In genomic region chr13:54055448-54055861, GRCm38 (mm10) we compare ENCODE assay signal across 8 mouse cellular contexts. TPM values are rescaled to one million over a fixed set of nuclear protein-coding genes. Genes with fewer than 3 reads are reported as not detected.
DNase-seq lines count a peak whose midpoint lies in the region; ATAC-seq and TF ChIP-seq lines count a peak whose summit lies in the region.

Gene Drd1, minus strand, starts transcription at chr13:54055705.

- no peaks in the 10 kb centered on the region for H3K79me2 ChIP-seq in C2C12 (ENCODE audit: control insufficient read depth, insufficient read depth)

- H3K9me3 ChIP-seq in forebrain, embryonic 11.5 days (ENCODE audit: control insufficient read depth, low read length): no peaks in the 10 kb centered on the region
- H3K9me3 ChIP-seq in heart, postnatal 0 days (replicated peaks; ENCODE audit: control insufficient read depth, low read length): no peaks in the 10 kb centered on the region
- H3K9me3 ChIP-seq in liver, postnatal 0 days (ENCODE audit: low read length): no peaks in the 10 kb centered on the region
- H3K9me3 ChIP-seq in neural tube, embryonic 14.5 days (ENCODE audit: control insufficient read depth, low read length): no peaks in the 10 kb centered on the region

- peak; percentile 68 for DNase-seq in brain, adult 2 months (ENCODE audit: low read depth, low spot score)
- peak; percentile 88 for DNase-seq in forebrain, embryonic 11.5 days (ENCODE audit: low spot score)
- peak; percentile 34 for DNase-seq in heart, postnatal 0 days (ENCODE audit: low spot score)
- DNase-seq in layer of hippocampus, adult 2 months (ENCODE audit: low spot score in 2 of 2): peak; percentile 73 to 84
- DNase-seq in liver, postnatal 0 days: peak; percentile 67
- peak; percentile 38 to 52 for DNase-seq in thymus, adult 18-20 months

- peaks cover 62% of the 10 kb centered on the region for H3K27me3 ChIP-seq in C2C12 (ENCODE audit: control insufficient read depth, insufficient read depth, insufficient read length)
- H3K27me3 ChIP-seq in forebrain, embryonic 11.5 days (ENCODE audit: control insufficient read depth, insufficient read depth, low read length): peaks cover 14% of the 10 kb centered on the region
- H3K27me3 ChIP-seq in heart, postnatal 0 days (ENCODE audit: control insufficient read depth, insufficient read depth, low read length): peaks cover 21% of the 10 kb centered on the region
- H3K27me3 ChIP-seq in liver, postnatal 0 days (ENCODE audit: insufficient read depth, low read length): peaks cover 20% of the 10 kb centered on the region
- 0 out of 2 replicates have a peak, but pooled peaks cover 2% of the 10 kb centered on the region for H3K27me3 ChIP-seq in neural tube, embryonic 14.5 days (ENCODE audit: control insufficient read depth, insufficient read depth, low read length)

- H3K36me3 ChIP-seq in C2C12 (ENCODE audit: control insufficient read depth, insufficient read depth): no peaks in the 10 kb centered on the region
- no peaks in the 10 kb centered on the region for H3K36me3 ChIP-seq in forebrain, embryonic 11.5 days (ENCODE audit: control insufficient read depth, insufficient read depth, low read length)
- H3K36me3 ChIP-seq in heart, postnatal 0 days (replicated peaks; ENCODE audit: control insufficient read depth, insufficient read depth, low read length): no peaks in the 10 kb centered on the region
- no peaks in the 10 kb centered on the region for H3K36me3 ChIP-seq in liver, postnatal 0 days (replicated peaks; ENCODE audit: insufficient read depth, low read length)
- H3K36me3 ChIP-seq in neural tube, embryonic 14.5 days (ENCODE audit: control insufficient read depth, insufficient read depth, low read length): no peaks in the 10 kb centered on the region

- peak within 1 kb of the TSS; percentile 97 for H3K4me2 ChIP-seq in forebrain, embryonic 11.5 days (ENCODE audit: low read depth, low read length, severe bottlenecking)
- H3K4me2 ChIP-seq in heart, postnatal 0 days (ENCODE audit: low read depth, low read length): peak within 1 kb of the TSS; percentile 92
- H3K4me2 ChIP-seq in liver, postnatal 0 days (ENCODE audit: low read depth, low read length): peak within 1 kb of the TSS; percentile 56
- peak within 1 kb of the TSS; percentile 98 for H3K4me2 ChIP-seq in neural tube, embryonic 14.5 days (ENCODE audit: low read depth, low read length)

- H3ac ChIP-seq in C2C12 (ENCODE audit: control insufficient read depth, insufficient read length, low read depth): no peak within 1 kb of the TSS

- H3K79me3 ChIP-seq in C2C12 (ENCODE audit: low read depth): no peaks in the 10 kb centered on the region

- peak; percentile 72 for TF ChIP-seq CTCF in C2C12 (IDR thresholded peaks at IDR 0.05; ENCODE audit: control insufficient read depth, insufficient read depth, insufficient read length)
- TF ChIP-seq CTCF in heart, postnatal 0 days (IDR thresholded peaks at IDR 0.05; ENCODE audit: low read depth): peak; percentile 74
- TF ChIP-seq CTCF in layer of hippocampus, adult 2 months (conservative IDR thresholded peaks at IDR 0.05): peak; percentile 98
- peak; percentile 74 for TF ChIP-seq CTCF in liver, postnatal 0 days (IDR thresholded peaks at IDR 0.05; ENCODE audit: low read depth)

- no peak within 1 kb of the TSS for H3K4me3 ChIP-seq in C2C12 (ENCODE audit: insufficient read depth, poor library complexity, severe bottlenecking)
- H3K4me3 ChIP-seq in forebrain, embryonic 11.5 days (ENCODE audit: low read depth, low read length): peak within 1 kb of the TSS; percentile 45
- H3K4me3 ChIP-seq in heart, postnatal 0 days (ENCODE audit: low read depth, low read length): peak within 1 kb of the TSS; percentile 44
- peak within 1 kb of the TSS; percentile 66 for H3K4me3 ChIP-seq in layer of hippocampus, adult 2 months
- no peak within 1 kb of the TSS for H3K4me3 ChIP-seq in liver, postnatal 0 days (ENCODE audit: low read depth, low read length)
- peak within 1 kb of the TSS; percentile 39 for H3K4me3 ChIP-seq in neural tube, embryonic 14.5 days (ENCODE audit: low read depth, low read length)

- no peak within 1 kb of the TSS for H3K27ac ChIP-seq in forebrain, embryonic 11.5 days (ENCODE audit: low read depth, low read length)
- H3K27ac ChIP-seq in heart, postnatal 0 days (ENCODE audit: low read depth): no peak within 1 kb of the TSS
- peak within 1 kb of the TSS; percentile 77 for H3K27ac ChIP-seq in layer of hippocampus, adult 2 months
- H3K27ac ChIP-seq in liver, postnatal 0 days (ENCODE audit: low read depth): no peak within 1 kb of the TSS
- no peak within 1 kb of the TSS for H3K27ac ChIP-seq in neural tube, embryonic 14.5 days (ENCODE audit: low read depth, low read length)

- 1% methylated on average over 31 of the region's 31 CpGs for WGBS in forebrain, embryonic 11.5 days
- under 1% methylated on average over 31 of the region's 31 CpGs for WGBS in heart, postnatal 0 days
- WGBS in liver, postnatal 0 days (ENCODE audit: insufficient replicate concordance): 1% methylated on average over 31 of the region's 31 CpGs
- WGBS in neural tube, embryonic 14.5 days: 0% methylated on average over 27 of the region's 31 CpGs

- TF ChIP-seq EP300 in heart, postnatal 0 days (IDR thresholded peaks at IDR 0.05; ENCODE audit: low read depth): no peak
- no peak for TF ChIP-seq EP300 in liver, postnatal 0 days (IDR thresholded peaks at IDR 0.05; ENCODE audit: low read depth)

- ATAC-seq in forebrain, embryonic 11.5 days (replicated peaks; ENCODE audit: low FRiP score): peak; percentile 58
- peak; percentile 73 for ATAC-seq in heart, postnatal 0 days (ENCODE audit: insufficient read depth, low read depth)
- ATAC-seq in liver, postnatal 0 days: no peak; the same call in 1 of the 2 replicates
- ATAC-seq in neural tube, embryonic 14.5 days (ENCODE audit: low read depth): peak; percentile 86

- H3K4me1 ChIP-seq in forebrain, embryonic 11.5 days (replicated peaks; ENCODE audit: control insufficient read depth, insufficient read depth, low read length): no peaks in the 10 kb centered on the region; the same call in 1 of the 2 replicates
- H3K4me1 ChIP-seq in heart, postnatal 0 days (ENCODE audit: control insufficient read depth, insufficient read depth): no peaks in the 10 kb centered on the region
- no peaks in the 10 kb centered on the region for H3K4me1 ChIP-seq in liver, postnatal 0 days (ENCODE audit: insufficient read depth)
- H3K4me1 ChIP-seq in neural tube, embryonic 14.5 days (ENCODE audit: control insufficient read depth, insufficient read depth, low read length): peaks cover 8% of the 10 kb centered on the region; the same call in 1 of the 2 replicates

- H3K9ac ChIP-seq in forebrain, embryonic 11.5 days (ENCODE audit: low read length): peak within 1 kb of the TSS; percentile 41; the same call in 1 of the 2 replicates
- H3K9ac ChIP-seq in heart, postnatal 0 days (replicated peaks; ENCODE audit: low read depth, low read length): peak within 1 kb of the TSS; percentile 38; the same call in 1 of the 2 replicates
- no peak within 1 kb of the TSS for H3K9ac ChIP-seq in liver, postnatal 0 days (replicated peaks)
- peak within 1 kb of the TSS; percentile 37 for H3K9ac ChIP-seq in neural tube, embryonic 14.5 days (replicated peaks; ENCODE audit: low read depth, low read length)

TF ChIP-seq in C2C12, 6 proteins besides CTCF, POLR2A, EP300 and RAD21:
- no peak for TF ChIP-seq MYOD1 (IDR thresholded peaks at IDR 0.05; ENCODE audit: control insufficient read depth, insufficient read length, low read depth)
- TF ChIP-seq FOSL1 (IDR thresholded peaks at IDR 0.05; ENCODE audit: insufficient read depth, low read length, poor library complexity, severe bottlenecking): no peak
- no peak for TF ChIP-seq CEBPB (IDR thresholded peaks at IDR 0.05; ENCODE audit: low read depth)
- TF ChIP-seq MYOG (IDR thresholded peaks at IDR 0.05; ENCODE audit: control insufficient read depth, extremely low read depth, insufficient read length): no peak
- no peak for TF ChIP-seq USF1 (IDR thresholded peaks at IDR 0.05; ENCODE audit: low read depth)
- TF ChIP-seq MAX (IDR thresholded peaks at IDR 0.05): no peak

RNA-seq across cellular contexts. Expression of gene Drd1, which starts in this region (rescaled TPM):
- polyA plus RNA-seq in C2C12 (2012; fragmentation: generic; extraction: Trizol): not detected
- 0.15 and 0.19 TPM in 2 replicates for polyA plus RNA-seq in forebrain, embryonic 11.5 days (2014; fragmentation: Nextera tagmentation; extraction: Ambion mirVana)
- 0.61 TPM in 1 of 2 replicates, not detected in the other for total RNA-seq in heart, postnatal 0 days (2014; rRNA removed; ENCODE audit: low replicate concordance)
- 0.11 and 0.15 TPM in 2 replicates for polyA plus RNA-seq in heart, postnatal 0 days (2015; fragmentation: Nextera tagmentation; extraction: Ambion mirVana)
- 1 to 10 TPM; 5.4 to 8.7 TPM for total RNA-seq in layer of hippocampus, adult 2 months (2021)
- not detected in 2 replicates for polyA plus RNA-seq in liver, postnatal 0 days (2015; fragmentation: Nextera tagmentation; extraction: Ambion mirVana)
- 0.88 and 1.0 TPM in 2 replicates for polyA plus RNA-seq in neural tube, embryonic 14.5 days (2014; fragmentation: Nextera tagmentation; extraction: Ambion mirVana)

Comparison
In these comparisons a context has a peak if more than half of its experiments do, and no peak if none do; other contexts are left out.
1. Peak in DNase-seq, ATAC-seq, H3K4me3 ChIP-seq, H3K9ac ChIP-seq and H3K4me2 ChIP-seq in forebrain, embryonic 11.5 days; RNA of the gene not detected or under 1 TPM.
2. Peak in DNase-seq, ATAC-seq, H3K4me3 ChIP-seq, H3K9ac ChIP-seq and H3K4me2 ChIP-seq in heart, postnatal 0 days; RNA of the gene not detected or under 1 TPM.
3. Peak in DNase-seq and H3K4me2 ChIP-seq in liver, postnatal 0 days; RNA of the gene not detected or under 1 TPM.
4. H3K4me3 ChIP-seq: peak in layer of hippocampus, adult 2 months (single experiment) and neural tube, embryonic 14.5 days (single experiment); none in C2C12 (single experiment) and liver, postnatal 0 days (single experiment).
5. DNase-seq: peak in every context shown above with its lines; median percentile 88 in forebrain, embryonic 11.5 days; 78 in layer of hippocampus, adult 2 months; 68 in brain, adult 2 months; 67 in liver, postnatal 0 days; 45 in thymus, adult 18-20 months; 34 in heart, postnatal 0 days.
6. Peak in every context shown above with its lines, with median percentiles within 50 percentile points of each other: CTCF ChIP-seq and H3K4me2 ChIP-seq.